Mouse (Mus musculus) forebrain, embryonic 11.5 days (tissue): ENCODE measurements around the gene Map3k9. TPM values are rescaled to one million over a fixed set of nuclear protein-coding genes. Genes with fewer than 3 reads are reported as not detected.

Source experiments
- ATAC-seq: fragments of 200-750 bp; cut with Nextera tagmentation; replicated peaks from 2 replicates; pipeline ENCODE4 v1.8.0; 2017; ENCODE audit warnings: moderate TSS enrichment; ENCODE audit not compliant: low FRiP score
- DNase-seq: peaks from one replicate; pipeline ENCODE4 v3.0.0-alpha.2; 2017; ENCODE audit warnings: low spot score
- H3K27ac ChIP-seq: fragments of 300-500 bp; sonication (generic); 2 replicates; pipeline ENCODE4 v1.5.1; 2014; ENCODE audit warnings: low read depth, low read length
- H3K27me3 ChIP-seq: fragments of 300-500 bp; sonication (generic); 2 replicates; pipeline ENCODE4 v1.6.1; 2014; ENCODE audit warnings: mild to moderate bottlenecking, low read length, mixed read lengths; ENCODE audit not compliant: control insufficient read depth, insufficient read depth
- H3K36me3 ChIP-seq: fragments of 300-500 bp; sonication (generic); 2 replicates; pipeline ENCODE4 v1.6.1; 2014; ENCODE audit warnings: mild to moderate bottlenecking, low read length, moderate library complexity, mixed read lengths; ENCODE audit not compliant: control insufficient read depth, insufficient read depth
- H3K4me1 ChIP-seq: fragments of 300-500 bp; sonication (generic); replicated peaks from 2 replicates; pipeline ENCODE4 v1.6.1; 2014; ENCODE audit warnings: low read length, mixed read lengths; ENCODE audit not compliant: control insufficient read depth, insufficient read depth
- H3K4me2 ChIP-seq: fragments of 300-500 bp; sonication (generic); 2 replicates; pipeline ENCODE4 v1.6.1; 2014; ENCODE audit warnings: low read depth, mild to moderate bottlenecking, low read length, moderate library complexity, mixed read lengths; ENCODE audit not compliant: severe bottlenecking
- H3K4me3 ChIP-seq: fragments of 300-500 bp; sonication (generic); 2 replicates; pipeline ENCODE4 v1.5.1; 2014; ENCODE audit warnings: low read depth, low read length
- H3K9ac ChIP-seq: fragments of 300-500 bp; sonication (generic); 2 replicates; pipeline ENCODE4 v1.6.1; 2014; ENCODE audit warnings: low read length
- H3K9me3 ChIP-seq: fragments of 300-500 bp; sonication (generic); 2 replicates; pipeline ENCODE4 v1.6.1; 2016; ENCODE audit warnings: low read length, mixed read lengths; ENCODE audit not compliant: control insufficient read depth
- whole genome bisulfite sequencing: fragments of 180-500 bp; shearing (Covaris S2); extraction: QIAGEN DNeasy Blood & Tissue Kit; methylation state at CpG from one replicate; pipeline ENCODE4 v1.1.7; 2014; 5-methylcytosine and 5-hydroxymethylcytosine counted together
- polyA plus RNA-seq: library from polyadenylated mRNA; unstranded; fragments of >200 nt; fragmentation: Nextera tagmentation; extraction: Ambion mirVana; gene quantifications from 2 replicates; pipeline ENCODE4 v1.2.1, GENCODE M21; 2014

The Map3k9 gene
- polyA plus RNA-seq, 1 experiment from 2014 or later = 3.0 TPM

GRCm38 (mm10) chr12:81688537-81688936 lies 92.4 kb downstream of the Map3k9 start:
- Histone ChIP-seq H3K4me2 (no peak overlapping the region), H3K9me3 (no peaks in the 10 kb centered on the region), H3K36me3 (no peaks in the 10 kb centered on the region), H3K27me3 (no peaks in the 10 kb centered on the region), H3K27ac (no peak overlapping the region), H3K4me1 (peaks cover 10% of the 10 kb centered on the region; the same call in 1 of the 2 replicates), H3K4me3 (no peak overlapping the region), H3K9ac (no peak overlapping the region)
- 80% methylated on average over 4 of the region's 4 CpGs for WGBS
- ATAC-seq (no peak), DNase-seq (no peak)

GRCm38 (mm10) chr12:81687873-81688272 lies 93.1 kb downstream of the Map3k9 start:
- ATAC-seq = no peak
- WGBS = 85% methylated on average over 5 of the region's 5 CpGs
- DNase-seq = no peak
- Histone ChIP-seq H3K4me2 (no peak overlapping the region), H3K9ac (no peak overlapping the region), H3K4me1 (peaks cover 10% of the 10 kb centered on the region; the same call in 1 of the 2 replicates), H3K9me3 (no peaks in the 10 kb centered on the region), H3K36me3 (no peaks in the 10 kb centered on the region), H3K27ac (no peak overlapping the region), H3K27me3 (no peaks in the 10 kb centered on the region), H3K4me3 (no peak overlapping the region)

- 8% methylated on average over 12 of the region's 12 CpGs for WGBS
These were observed 94.4 kb downstream of the Map3k9 start for GRCm38 (mm10) chr12:81686406-81687117.

GRCm38 (mm10) chr12:81685981-81686380 lies 95.0 kb downstream of the Map3k9 start:
- no peak overlapping the region for H3K27ac ChIP-seq

More at GRCm38 (mm10) chr12:81686406-81687117, 94.4 kb downstream of the Map3k9 start:
- Histone ChIP-seq H3K27me3 (no peaks in the 10 kb centered on the region), H3K4me1 (peaks cover 10% of the 10 kb centered on the region; the same call in 1 of the 2 replicates), H3K36me3 (no peaks in the 10 kb centered on the region), H3K4me3 (no peak overlapping the region), H3K27ac (peak overlapping the region; percentile 26; the same call in 1 of the 2 replicates), H3K9ac (no peak overlapping the region), H3K9me3 (no peaks in the 10 kb centered on the region), H3K4me2 (0 out of 2 replicates have a peak overlapping the region, but pooled peaks have one; percentile 16)
- DNase-seq (peak; percentile 77), ATAC-seq (peak; percentile 89)

GRCm38 (mm10) chr12:81684096-81684495 lies 96.9 kb downstream of the Map3k9 start:
- Histone ChIP-seq H3K4me2 (no peak overlapping the region), H3K36me3 (no peaks in the 10 kb centered on the region), H3K4me1 (peaks cover 10% of the 10 kb centered on the region; the same call in 1 of the 2 replicates), H3K9ac (no peak overlapping the region), H3K9me3 (no peaks in the 10 kb centered on the region), H3K27ac (no peak overlapping the region), H3K27me3 (no peaks in the 10 kb centered on the region), H3K4me3 (no peak overlapping the region)
- DNase-seq (no peak), ATAC-seq (no peak)
- 74% methylated on average over 6 of the region's 6 CpGs for WGBS

More at GRCm38 (mm10) chr12:81685981-81686380, 95.0 kb downstream of the Map3k9 start:
- H3K4me2 ChIP-seq = 0 out of 2 replicates have a peak overlapping the region, but pooled peaks have one; percentile 16
- no peak for DNase-seq
- H3K36me3 ChIP-seq = no peaks in the 10 kb centered on the region
- peaks cover 10% of the 10 kb centered on the region; the same call in 1 of the 2 replicates for H3K4me1 ChIP-seq
- no peak overlapping the region for H3K4me3 ChIP-seq
- H3K9ac ChIP-seq = no peak overlapping the region
- peak; percentile 43 for ATAC-seq
- 18% methylated on average over 3 of the region's 3 CpGs for WGBS
- no peaks in the 10 kb centered on the region for H3K9me3 ChIP-seq
- H3K27me3 ChIP-seq = no peaks in the 10 kb centered on the region

- no peak overlapping the region for H3K27ac ChIP-seq
- no peaks in the 10 kb centered on the region for H3K36me3 ChIP-seq
- H3K4me1 ChIP-seq = peaks cover 10% of the 10 kb centered on the region; the same call in 1 of the 2 replicates
- H3K9me3 ChIP-seq = no peaks in the 10 kb centered on the region
- H3K4me2 ChIP-seq = no peak overlapping the region
- H3K4me3 ChIP-seq = no peak overlapping the region
- H3K9ac ChIP-seq = no peak overlapping the region
- no peaks in the 10 kb centered on the region for H3K27me3 ChIP-seq
- no peak for DNase-seq
- WGBS = 75% methylated on average over 11 of the region's 11 CpGs
- no peak for ATAC-seq
These were observed 97.6 kb downstream of the Map3k9 start for GRCm38 (mm10) chr12:81683395-81683794.

- 78% methylated on average over 7 of the region's 7 CpGs for WGBS
- no peaks in the 10 kb centered on the region for H3K9me3 ChIP-seq
- no peak for ATAC-seq
- no peaks in the 10 kb centered on the region for H3K27me3 ChIP-seq
- H3K4me3 ChIP-seq = no peak overlapping the region
- H3K4me2 ChIP-seq = no peak overlapping the region
- H3K4me1 ChIP-seq = peaks cover 5% of the 10 kb centered on the region; the same call in 1 of the 2 replicates
- H3K9ac ChIP-seq = no peak overlapping the region
- no peak overlapping the region for H3K27ac ChIP-seq
- H3K36me3 ChIP-seq = no peaks in the 10 kb centered on the region
- DNase-seq = no peak
These were observed 101.0 kb downstream of the Map3k9 start for GRCm38 (mm10) chr12:81679807-81680529.

- ATAC-seq = no peak
- DNase-seq = no peak
- no peak overlapping the region; the same call in 1 of the 2 replicates for H3K27ac ChIP-seq
These were observed 105.4 kb downstream of the Map3k9 start for GRCm38 (mm10) chr12:81675557-81675956.

More at GRCm38 (mm10) chr12:81675557-81675956, 105.4 kb downstream of the Map3k9 start:
- Histone ChIP-seq H3K9ac (no peak overlapping the region), H3K9me3 (no peaks in the 10 kb centered on the region), H3K36me3 (no peaks in the 10 kb centered on the region), H3K4me3 (no peak overlapping the region), H3K4me2 (no peak overlapping the region), H3K4me1 (0 out of 2 replicates have a peak, but pooled peaks cover 2% of the 10 kb centered on the region), H3K27me3 (no peaks in the 10 kb centered on the region)
- WGBS = 18% methylated on average over 2 of the region's 2 CpGs
